Mouse (Mus musculus) brain, embryonic 18.5 days (tissue): ENCODE results near the gene Dnase2a.
"Not testable (repeated sequence)": the region's sequence is repeated elsewhere in the genome, so short reads cannot be mapped to it uniquely, and the experiment has no call there.

ENCODE experiments used
- DNase-seq: peaks from one replicate; pipeline ENCODE4 v3.0.0-alpha.2; 2012; ENCODE audit warnings: low read depth, low spot score

The Dnase2a gene

GRCm38 (mm10) chr8:84907493-84907892, 867 bp upstream of the Dnase2a start:
- no peak for DNase-seq

GRCm38 (mm10) chr8:84907979-84908378, 381 bp upstream of the Dnase2a start:
- DNase-seq: not testable (repeated sequence)

GRCm38 (mm10) chr8:84909162-84909767, 905 bp downstream of the Dnase2a start:
- DNase-seq: no peak

- DNase-seq: no peak
Measured at GRCm38 (mm10) chr8:84909949-84910348, 1.6 kb downstream of the Dnase2a start.

GRCm38 (mm10) chr8:84910551-84910950, 2.2 kb downstream of the Dnase2a start:
- DNase-seq: no peak

GRCm38 (mm10) chr8:84911854-84912253, 3.5 kb downstream of the Dnase2a start:
- DNase-seq: no peak

GRCm38 (mm10) chr8:84912391-84912790, 4.0 kb downstream of the Dnase2a start:
- no peak for DNase-seq

- DNase-seq: no peak
Measured at GRCm38 (mm10) chr8:84912895-84913501, 4.6 kb downstream of the Dnase2a start.

GRCm38 (mm10) chr8:84913502-84913900, 5.1 kb downstream of the Dnase2a start:
- DNase-seq: no peak

- DNase-seq: no peak
Measured at GRCm38 (mm10) chr8:84913960-84914359, 5.6 kb downstream of the Dnase2a start.

GRCm38 (mm10) chr8:84915269-84915668, 6.9 kb downstream of the Dnase2a start:
- no peak for DNase-seq

- DNase-seq: no peak
Measured at GRCm38 (mm10) chr8:84917781-84918180, 9.4 kb downstream of the Dnase2a start.

GRCm38 (mm10) chr8:84918646-84919045, 10.3 kb downstream of the Dnase2a start:
- DNase-seq: no peak

GRCm38 (mm10) chr8:84921596-84921995, 13.2 kb downstream of the Dnase2a start:
- no peak for DNase-seq

GRCm38 (mm10) chr8:84925557-84925956, 17.2 kb downstream of the Dnase2a start:
- no peak for DNase-seq

GRCm38 (mm10) chr8:84927513-84927912, 19.2 kb downstream of the Dnase2a start:
- no peak for DNase-seq

- DNase-seq: no peak
Measured at GRCm38 (mm10) chr8:84928456-84929306, 20.3 kb downstream of the Dnase2a start.

- DNase-seq: no peak
Measured at GRCm38 (mm10) chr8:84930582-84930981, 22.2 kb downstream of the Dnase2a start.

GRCm38 (mm10) chr8:84933767-84934559, 25.6 kb downstream of the Dnase2a start:
- DNase-seq: no peak

- no peak for DNase-seq
Measured at GRCm38 (mm10) chr8:84934860-84935259, 26.5 kb downstream of the Dnase2a start.

GRCm38 (mm10) chr8:84935489-84935888, 27.1 kb downstream of the Dnase2a start:
- DNase-seq: no peak
